Mouse (Mus musculus) CH12.LX (cell line): Measurements from ENCODE around the gene Idh3g.

Experiments used
- BHLHE40 ChIP-seq: IDR thresholded peaks from 2 replicates; pipeline ENCODE4 v1.6.1; 2011; ENCODE audit warnings: mild to moderate bottlenecking, low read depth, low read length, improper control_type of control experiment
- CTCF ChIP-seq, 2 experiments: IDR thresholded peaks in 1 of 2; conservative IDR thresholded peaks in 1 of 2; 2 replicates each; pipeline ENCODE4 v1.5.1; 2011 to 2012; ENCODE audit warnings: low read depth in 2 of 2, low read length in 2 of 2, improper control_type of control experiment in 1 of 2, inconsistent platforms in 1 of 2, mild to moderate bottlenecking in 1 of 2, moderate library complexity in 1 of 2
- EP300 ChIP-seq: IDR thresholded peaks from 2 replicates; pipeline ENCODE4 v1.6.1; 2011; ENCODE audit warnings: low read length, improper control_type of control experiment
- IRF4 ChIP-seq: IDR thresholded peaks from 2 replicates; pipeline ENCODE4 v1.6.1; 2014; ENCODE audit warnings: low read depth, mild to moderate bottlenecking, inconsistent platforms, low read length, improper control_type of control experiment
- KAT2A ChIP-seq: IDR thresholded peaks from 2 replicates; pipeline ENCODE4 v1.6.1; 2012; ENCODE audit warnings: low read length, improper control_type of control experiment, inconsistent platforms; ENCODE audit not compliant: insufficient replicate concordance
- MEF2A ChIP-seq: IDR thresholded peaks from 2 replicates; pipeline ENCODE4 v1.6.1; 2014; ENCODE audit warnings: low read depth, mild to moderate bottlenecking, inconsistent platforms, low read length, improper control_type of control experiment, borderline replicate concordance
- MXI1 ChIP-seq: IDR thresholded peaks from 2 replicates; pipeline ENCODE4 v1.6.1; 2011; ENCODE audit warnings: mild to moderate bottlenecking, low read depth, low read length, improper control_type of control experiment
- POLR2AphosphoS2 ChIP-seq: IDR thresholded peaks from 2 replicates; pipeline ENCODE4 v1.6.1; 2011; ENCODE audit warnings: low read depth, low read length, improper control_type of control experiment
- TCF12 ChIP-seq: IDR thresholded peaks from 2 replicates; pipeline ENCODE4 v1.6.1; 2014; ENCODE audit warnings: low read depth, mild to moderate bottlenecking, inconsistent platforms, low read length, improper control_type of control experiment
- USF1 ChIP-seq: IDR thresholded peaks from 2 replicates; pipeline ENCODE4 v1.6.1; 2014; ENCODE audit warnings: low read depth, mild to moderate bottlenecking, inconsistent platforms, low read length, improper control_type of control experiment
- ZMIZ1 ChIP-seq: IDR thresholded peaks from 2 replicates; pipeline ENCODE4 v1.6.1; 2012; ENCODE audit warnings: low read depth, mild to moderate bottlenecking, inconsistent platforms, low read length, improper control_type of control experiment

DNA sequence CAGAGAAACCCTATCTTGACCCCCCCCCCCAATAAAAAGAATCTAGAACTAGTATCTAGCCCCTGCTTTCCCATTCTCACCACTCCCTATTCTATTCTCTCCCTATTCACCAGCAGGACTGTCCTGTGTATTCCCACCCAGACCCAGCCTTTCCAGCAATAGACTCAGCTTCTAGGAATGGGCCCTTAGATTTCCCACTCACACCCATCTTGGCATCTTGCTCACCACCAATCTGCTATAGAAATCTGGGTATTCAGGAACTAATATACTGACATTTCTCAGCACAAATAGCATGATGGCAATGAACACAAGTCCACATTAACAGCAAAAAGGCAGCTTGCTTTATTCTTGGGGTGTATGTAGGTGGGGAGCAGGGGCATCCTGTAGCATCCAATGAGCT lies 6.3 kb upstream of the Idh3g start:
- TF ChIP-seq IRF4: no peak
- TF ChIP-seq ZMIZ1: no peak
- no peak for TF ChIP-seq MXI1
- TF ChIP-seq CTCF (conservative IDR thresholded peaks at IDR 0.05 in 1 of 2, IDR thresholded peaks at IDR 0.05 in 1 of 2; ENCODE audit: low read depth in 2 of 2, low read length in 2 of 2): no peak
- TF ChIP-seq MEF2A: no peak
- no peak for TF ChIP-seq EP300
- no peak for TF ChIP-seq KAT2A
- TF ChIP-seq TCF12: no peak
- no peak for TF ChIP-seq POLR2AphosphoS2
- no peak for TF ChIP-seq BHLHE40
- no peak for TF ChIP-seq USF1
